ENCODE assay signal across 8 mouse cellular contexts in genomic region chr7:141454967-141455551, GRCm38 (mm10). TPM values are rescaled to one million over a fixed set of nuclear protein-coding genes. Genes with fewer than 3 reads are reported as not detected.
DNase-seq lines count a peak whose midpoint lies in the region; ATAC-seq and TF ChIP-seq lines count a peak whose summit lies in the region.

Gene Pnpla2 (plus strand): TSS chr7:141455198.

- DNase-seq in Patski (ENCODE audit: low read depth, low spot score), result no peak
- peak; percentile 96 to 97 for DNase-seq in cerebellum, postnatal 10 days
- DNase-seq in frontal cortex, postnatal 14 days (ENCODE audit: low spot score in 2 of 2), result peak; percentile 84 to 88
- peak; percentile 86 to 89 for DNase-seq in layer of hippocampus, postnatal 36 days
- DNase-seq in lung, postnatal 36 days, result peak; percentile 99
- peak; percentile 95 for DNase-seq in retina, embryonic 14.5 days (ENCODE audit: low spot score)
- peak; percentile 95 to 96 for DNase-seq in thymus, postnatal 36 days

- H3K4me2 ChIP-seq in hindbrain, embryonic 12.5 days (replicated peaks), result peak within 1 kb of the TSS; percentile 89

- peak within 1 kb of the TSS; percentile 52 for H3K27ac ChIP-seq in hindbrain, embryonic 12.5 days

- in situ Hi-C loops in Patski (cut with MboI; ENCODE audit: low pct_unique_long_range_greater_than_20kb), result loop anchor here (5.0 to 25.0 kb wide), 2 partner anchors 43 to 932 kb away; partner anchors contain the start of genes Ctsd, Gatd1 and Gm49369

- H3K36me3 ChIP-seq in hindbrain, embryonic 12.5 days, result peaks cover 25% of the 10 kb centered on the region

- no peaks in the 10 kb centered on the region for H3K27me3 ChIP-seq in Patski
- H3K27me3 ChIP-seq in hindbrain, embryonic 12.5 days, result peaks cover 31% of the 10 kb centered on the region

- peak; percentile 77 for ATAC-seq in Patski
- ATAC-seq in hindbrain, embryonic 12.5 days (ENCODE audit: low FRiP score), result peak; percentile 81

- WGBS in hindbrain, embryonic 12.5 days, result under 1% methylated on average over 45 of the region's 45 CpGs

- H3K9me3 ChIP-seq in hindbrain, embryonic 12.5 days (replicated peaks), result no peaks in the 10 kb centered on the region

- peaks cover 17% of the 10 kb centered on the region for H3K4me1 ChIP-seq in hindbrain, embryonic 12.5 days

- peak within 1 kb of the TSS; percentile 63 for H3K9ac ChIP-seq in hindbrain, embryonic 12.5 days

- TF ChIP-seq CTCF in Patski (IDR thresholded peaks at IDR 0.05), result no peak

- peak within 1 kb of the TSS; percentile 59 for H3K4me3 ChIP-seq in hindbrain, embryonic 12.5 days

- POLR2A ChIA-PET in Patski (lab: Charles Lee), result interaction anchor here (0.9 to 6.5 kb wide), 4 partner anchors 13 to 25 kb away, joined by 3 to 47 read pairs (median 4); partner anchors contain the start of gene Cd151

- CTCF ChIA-PET in Patski (lab: Charles Lee), result interaction anchor here (1.1 to 1.3 kb wide), 2 partner anchors 14 to 17 kb away, joined by 3 read pairs; no protein-coding TSS in a partner anchor

RNA-seq across cellular contexts. Expression of gene Pnpla2, which starts in this region (rescaled TPM):
- 90.7 TPM for polyA plus RNA-seq in Patski (2021)
- 16.2 and 19.1 TPM in 2 replicates for polyA plus RNA-seq in hindbrain, embryonic 12.5 days (2016; fragmentation: Nextera tagmentation; extraction: Ambion mirVana)
- 10 to 100 TPM; 17.7 to 27.0 TPM for total RNA-seq in layer of hippocampus, postnatal 36 days (2021)
